Mouse (Mus musculus) intestine, embryonic 16.5 days (tissue): ENCODE measurements at regions not wholly inside any gene's neighbourhood (a gene's known extent, or its start where the extent isn't known, plus 50 kb on each side); places are given as distances from the start of the nearest gene placed in this dataset.

Source experiments
- ATAC-seq: fragments of 200-750 bp; cut with Nextera tagmentation; 2 replicates; pipeline ENCODE4 v1.8.0; 2017; ENCODE audit warnings: moderate TSS enrichment, moderate library complexity
- H3K27ac ChIP-seq: fragments of 300-500 bp; sonication (generic); 2 replicates; pipeline ENCODE4 v1.5.1; 2014; ENCODE audit warnings: mild to moderate bottlenecking, low read length
- H3K27me3 ChIP-seq: fragments of 300-500 bp; sonication (generic); replicated peaks from 2 replicates; pipeline ENCODE4 v1.6.1; 2014; ENCODE audit warnings: low read length, control low read depth, mixed read lengths; ENCODE audit not compliant: control insufficient read depth, insufficient read depth
- H3K36me3 ChIP-seq: fragments of 300-500 bp; sonication (generic); 2 replicates; pipeline ENCODE4 v1.6.1; 2014; ENCODE audit warnings: low read length, control low read depth; ENCODE audit not compliant: control insufficient read depth, insufficient read depth
- H3K4me1 ChIP-seq: fragments of 300-500 bp; sonication (generic); 2 replicates; pipeline ENCODE4 v1.6.1; 2014; ENCODE audit warnings: low read length, control low read depth, mixed read lengths; ENCODE audit not compliant: control insufficient read depth, insufficient read depth
- H3K4me2 ChIP-seq: fragments of 300-500 bp; sonication (generic); 2 replicates; pipeline ENCODE4 v1.6.1; 2014; ENCODE audit warnings: low read depth, low read length, control low read depth
- H3K4me3 ChIP-seq: fragments of 300-500 bp; sonication (generic); 2 replicates; pipeline ENCODE4 v1.5.1; 2014; ENCODE audit warnings: mild to moderate bottlenecking, low read length
- H3K9ac ChIP-seq: fragments of 300-500 bp; sonication (generic); 2 replicates; pipeline ENCODE4 v1.6.1; 2014; ENCODE audit warnings: low read depth, low read length
- H3K9me3 ChIP-seq: fragments of 300-500 bp; sonication (generic); 2 replicates; pipeline ENCODE4 v1.6.1; 2016; ENCODE audit warnings: low read length, control low read depth; ENCODE audit not compliant: control insufficient read depth
- WGBS: fragments of 180-500 bp; shearing (Covaris S2); extraction: QIAGEN DNeasy Blood & Tissue Kit; methylation state at CpG from one replicate; pipeline ENCODE4 v1.1.7; 2014; 5-methylcytosine and 5-hydroxymethylcytosine counted together

DNA sequence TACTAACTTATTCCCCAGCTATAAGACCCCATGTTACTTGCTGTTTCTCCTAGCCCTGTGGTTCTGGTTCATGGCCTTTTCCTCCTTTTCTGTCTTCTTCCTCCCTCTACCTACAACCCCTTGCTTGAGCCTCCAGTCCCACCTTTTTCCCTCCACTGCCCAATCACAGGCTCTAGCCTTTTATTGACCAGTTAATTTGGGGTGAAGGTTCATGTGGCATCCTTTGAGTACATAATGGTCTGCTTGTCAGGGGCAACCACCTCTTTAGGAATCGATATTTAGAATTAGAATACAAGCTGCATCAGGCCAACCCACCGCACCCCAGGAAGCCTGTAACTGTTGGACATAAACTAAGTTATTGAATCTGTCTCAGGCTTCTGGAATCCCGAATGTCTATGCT is 84.8 kb upstream of the Ubr2 start:
- no peak overlapping the region for H3K27ac ChIP-seq
- H3K27me3 ChIP-seq, result no peaks in the 10 kb centered on the region
- H3K9ac ChIP-seq, result no peak overlapping the region
- no peaks in the 10 kb centered on the region for H3K36me3 ChIP-seq
- H3K4me3 ChIP-seq, result no peak overlapping the region
- no peak for ATAC-seq
- H3K4me1 ChIP-seq, result no peaks in the 10 kb centered on the region
- WGBS, result 77% methylated on average over 3 of the region's 3 CpGs
- no peaks in the 10 kb centered on the region for H3K9me3 ChIP-seq
- no peak overlapping the region for H3K4me2 ChIP-seq

- WGBS, result 88% methylated on average over 9 of the region's 9 CpGs
- Histone ChIP-seq H3K9me3 (no peaks in the 10 kb centered on the region; the same call in 1 of the 2 replicates), H3K9ac (no peak overlapping the region), H3K4me1 (no peaks in the 10 kb centered on the region), H3K4me3 (no peak overlapping the region), H3K4me2 (no peak overlapping the region), H3K36me3 (no peaks in the 10 kb centered on the region), H3K27me3 (no peaks in the 10 kb centered on the region), H3K27ac (no peak overlapping the region)
- no peak for ATAC-seq
Measured at GRCm38 (mm10) chr17:47092076-47092475, 81.7 kb upstream of the Ubr2 start.

GRCm38 (mm10) chr17:47089769-47090168 is 79.4 kb upstream of the Ubr2 start:
- Histone ChIP-seq H3K9ac (no peak overlapping the region), H3K27me3 (no peaks in the 10 kb centered on the region), H3K27ac (no peak overlapping the region), H3K4me2 (no peak overlapping the region), H3K9me3 (peaks cover 2% of the 10 kb centered on the region; the same call in 1 of the 2 replicates), H3K4me1 (no peaks in the 10 kb centered on the region), H3K4me3 (no peak overlapping the region), H3K36me3 (no peaks in the 10 kb centered on the region)
- WGBS, result 86% methylated on average over 3 of the region's 3 CpGs
- ATAC-seq, result no peak

GRCm38 (mm10) chr17:47069206-47069605 is 58.9 kb upstream of the Ubr2 start:
- 94% methylated on average over 2 of the region's 2 CpGs for WGBS
- H3K27ac ChIP-seq, result no peak overlapping the region
- no peak overlapping the region for H3K4me2 ChIP-seq
- H3K27me3 ChIP-seq, result no peaks in the 10 kb centered on the region
- H3K36me3 ChIP-seq, result no peaks in the 10 kb centered on the region
- no peak for ATAC-seq
- no peak overlapping the region for H3K9ac ChIP-seq
- no peaks in the 10 kb centered on the region for H3K9me3 ChIP-seq
- no peaks in the 10 kb centered on the region for H3K4me1 ChIP-seq
- no peak overlapping the region for H3K4me3 ChIP-seq

- ATAC-seq, result no peak
- 81% methylated on average over 4 of the region's 4 CpGs for WGBS
Measured at GRCm38 (mm10) chr17:47065307-47065901, 55.0 kb upstream of the Ubr2 start.

GRCm38 (mm10) chr17:47064592-47065306 is 54.4 kb upstream of the Ubr2 start:
- Histone ChIP-seq H3K27ac (no peak overlapping the region), H3K36me3 (no peaks in the 10 kb centered on the region), H3K4me1 (no peaks in the 10 kb centered on the region), H3K27me3 (no peaks in the 10 kb centered on the region), H3K9me3 (no peaks in the 10 kb centered on the region), H3K4me3 (no peak overlapping the region), H3K9ac (no peak overlapping the region), H3K4me2 (no peak overlapping the region)
- ATAC-seq, result no peak
- 78% methylated on average over 14 of the region's 14 CpGs for WGBS

More at GRCm38 (mm10) chr17:47065307-47065901, 55.0 kb upstream of the Ubr2 start:
- Histone ChIP-seq H3K27me3 (no peaks in the 10 kb centered on the region), H3K9ac (no peak overlapping the region), H3K4me1 (no peaks in the 10 kb centered on the region), H3K27ac (no peak overlapping the region), H3K36me3 (no peaks in the 10 kb centered on the region), H3K4me3 (no peak overlapping the region), H3K4me2 (no peak overlapping the region), H3K9me3 (no peaks in the 10 kb centered on the region)

DNA sequence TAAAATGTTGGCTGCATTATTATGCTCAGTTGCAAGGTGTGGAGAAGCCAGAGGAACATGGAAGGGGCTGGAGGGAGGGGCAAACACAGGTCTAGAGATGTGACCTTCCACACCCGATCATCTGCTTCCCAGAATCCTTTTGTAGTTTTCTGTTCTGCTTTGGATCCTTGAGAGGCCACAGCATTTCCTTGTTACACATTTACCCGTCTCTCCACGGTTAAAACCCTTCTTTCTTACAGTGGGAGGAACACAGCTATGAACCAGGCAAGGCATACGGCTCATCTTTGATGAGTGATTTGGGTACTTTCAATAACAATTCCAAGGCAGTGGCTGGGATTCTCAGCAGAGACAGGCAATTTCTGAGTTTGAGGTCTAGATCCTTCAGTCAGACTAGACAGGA is 53.6 kb upstream of the Ubr2 start:
- H3K27me3 ChIP-seq, result no peaks in the 10 kb centered on the region
- 0 out of 2 replicates have a peak, but pooled peaks cover 1% of the 10 kb centered on the region for H3K9me3 ChIP-seq
- H3K27ac ChIP-seq, result no peak overlapping the region
- no peaks in the 10 kb centered on the region for H3K36me3 ChIP-seq
- 69% methylated on average over 4 of the region's 4 CpGs for WGBS
- H3K4me3 ChIP-seq, result no peak overlapping the region
- no peak for ATAC-seq
- no peak overlapping the region for H3K4me2 ChIP-seq
- H3K4me1 ChIP-seq, result no peaks in the 10 kb centered on the region
- H3K9ac ChIP-seq, result no peak overlapping the region

DNA sequence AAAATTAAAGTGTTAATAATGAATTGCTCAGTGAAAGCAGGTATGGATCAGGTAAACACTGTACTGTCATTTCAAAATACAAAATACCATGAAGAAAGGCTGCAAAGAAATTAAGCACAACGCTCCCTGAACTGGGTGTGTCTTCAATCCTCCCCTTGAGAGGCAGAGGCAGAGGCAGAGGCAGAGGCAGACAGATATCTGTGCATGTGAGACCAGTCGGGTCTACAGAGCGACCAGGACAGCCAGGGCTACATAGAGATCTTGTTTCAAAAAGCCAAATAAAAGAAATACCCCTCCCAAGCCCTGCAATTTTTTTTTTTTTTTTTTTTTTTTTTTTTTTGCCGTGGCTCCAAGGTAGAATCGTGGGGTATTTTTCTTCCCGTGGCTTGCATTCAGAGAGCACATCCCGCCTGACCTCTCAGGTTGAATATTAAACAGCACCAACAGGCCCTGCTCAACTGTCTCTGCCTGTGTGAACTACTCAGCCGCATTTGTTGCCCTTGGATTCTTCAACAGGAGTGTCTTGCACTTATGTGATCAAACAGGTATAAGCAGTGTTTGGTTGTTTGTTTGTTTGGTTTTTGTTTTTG is 50.8 kb upstream of the Ubr2 start:
- Histone ChIP-seq H3K4me3 (no peak overlapping the region), H3K36me3 (no peaks in the 10 kb centered on the region), H3K4me2 (no peak overlapping the region), H3K9ac (no peak overlapping the region), H3K9me3 (0 out of 2 replicates have a peak, but pooled peaks cover 5% of the 10 kb centered on the region), H3K27me3 (no peaks in the 10 kb centered on the region), H3K4me1 (no peaks in the 10 kb centered on the region), H3K27ac (no peak overlapping the region)
- WGBS, result 53% methylated on average over 8 of the region's 8 CpGs
- ATAC-seq, result no peak
